Mouse (Mus musculus) ES-CJ7 (cell line): ENCODE measurements around the gene Krtap21-1.

ENCODE experiments used
- DNase-seq: peaks from one replicate; pipeline ENCODE4 v3.0.0; 2011; ENCODE audit warnings: low read depth, low spot score

Krtap21-1 gene

DNA sequence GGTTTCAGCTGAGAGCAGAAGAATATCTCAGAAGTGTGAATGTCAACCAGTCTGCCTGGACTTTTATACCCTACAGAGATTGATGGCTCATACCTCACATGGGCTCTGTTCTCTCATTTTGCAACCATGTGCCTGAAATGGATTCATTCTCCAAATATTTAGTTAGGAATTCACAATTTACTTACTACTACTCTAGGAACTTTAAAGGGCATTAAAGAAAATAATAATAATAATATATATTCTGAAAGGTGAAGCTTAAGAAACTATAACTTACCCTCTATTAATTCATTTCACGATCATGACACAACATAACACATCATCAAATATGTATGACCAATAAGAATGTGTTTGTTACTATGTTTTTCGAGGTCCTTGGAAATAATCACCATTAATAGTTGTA lies at the start of gene Krtap21-1:
Krtap21-1 (minus strand) TSS at position 101 of the 400 bp plus-strand sequence.
- no peak for DNase-seq

DNA sequence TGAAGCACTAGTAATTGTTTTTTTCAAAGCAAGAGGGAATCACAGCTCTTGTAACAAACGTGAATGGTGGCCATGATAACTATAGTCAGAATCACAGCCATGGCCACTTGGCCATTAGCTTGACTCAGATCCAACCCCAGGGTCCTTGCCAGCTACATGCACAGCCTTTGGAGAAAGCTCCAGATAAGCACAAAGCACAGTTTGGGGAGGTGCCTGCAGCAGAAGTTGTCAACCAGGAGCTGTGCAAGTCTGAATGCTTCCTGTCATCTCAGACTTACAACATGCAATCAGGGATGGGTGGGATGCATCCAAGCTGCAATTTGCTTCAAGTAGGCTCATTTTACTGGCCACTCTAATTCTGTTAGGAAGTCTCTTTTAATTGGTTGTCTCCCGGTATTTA lies 25.9 kb upstream of the Krtap21-1 start:
- no peak for DNase-seq

DNA sequence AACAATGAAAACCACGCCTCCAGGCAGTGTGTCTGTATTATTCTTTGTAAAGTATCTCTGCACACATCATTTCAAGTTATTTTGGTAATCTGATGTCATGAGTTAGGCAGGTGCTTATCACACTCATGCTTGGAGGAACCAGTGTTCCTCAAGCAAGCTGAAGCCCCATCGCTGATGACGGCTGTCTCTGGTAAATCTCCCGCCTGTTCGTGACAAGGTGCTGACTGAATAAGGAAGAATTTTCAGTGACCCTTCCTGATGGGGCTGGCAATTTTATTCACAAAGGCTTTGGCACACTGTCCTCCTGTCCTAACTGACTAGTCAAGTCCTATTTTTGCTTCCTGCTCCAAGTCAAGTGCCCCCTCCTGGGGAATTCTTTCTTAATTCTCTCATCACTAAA lies 21.6 kb upstream of the Krtap21-1 start:
- no peak for DNase-seq

DNA sequence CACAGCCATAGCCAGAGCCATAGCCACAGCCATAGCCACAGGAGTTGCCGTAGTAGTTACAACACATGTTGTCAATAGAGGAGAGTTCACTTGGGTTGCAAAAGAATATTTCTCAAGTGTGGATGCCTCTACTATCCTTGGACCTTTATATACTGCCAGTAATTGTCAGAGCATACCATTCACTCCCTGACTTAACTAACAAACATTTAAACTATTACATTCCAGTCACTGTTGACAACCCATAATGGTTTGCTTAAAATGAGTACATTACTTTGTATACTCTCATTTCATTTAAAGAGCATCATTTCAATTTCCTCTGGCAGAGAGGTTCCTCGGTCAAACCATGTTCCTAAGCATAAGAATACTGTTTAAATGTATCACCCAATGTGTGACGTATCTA lies 16.3 kb upstream of the Krtap21-1 start, which contains the start of gene Krtap6-2:
Krtap6-2 (minus strand) TSS at position 101 of the 400 bp plus-strand sequence.
- DNase-seq, result no peak

DNA sequence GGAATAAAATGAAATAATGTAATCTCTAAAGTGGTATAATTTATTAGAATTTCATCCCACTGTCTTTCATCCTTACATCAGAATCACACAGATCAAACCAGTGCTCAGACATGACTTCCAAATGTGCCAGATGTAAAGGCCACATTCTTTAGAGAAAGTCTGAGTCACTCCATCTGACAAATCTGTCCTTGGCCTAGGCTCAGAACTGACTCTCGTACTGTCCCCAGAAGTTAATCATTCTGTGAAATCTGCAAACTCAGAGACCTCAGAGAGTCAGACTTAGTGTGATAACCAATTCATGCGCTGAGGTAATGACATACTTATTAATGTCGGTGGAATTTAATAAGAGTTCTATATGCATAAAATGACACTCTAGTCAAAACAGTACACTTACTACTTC lies 12.6 kb upstream of the Krtap21-1 start:
- DNase-seq, result no peak

DNA sequence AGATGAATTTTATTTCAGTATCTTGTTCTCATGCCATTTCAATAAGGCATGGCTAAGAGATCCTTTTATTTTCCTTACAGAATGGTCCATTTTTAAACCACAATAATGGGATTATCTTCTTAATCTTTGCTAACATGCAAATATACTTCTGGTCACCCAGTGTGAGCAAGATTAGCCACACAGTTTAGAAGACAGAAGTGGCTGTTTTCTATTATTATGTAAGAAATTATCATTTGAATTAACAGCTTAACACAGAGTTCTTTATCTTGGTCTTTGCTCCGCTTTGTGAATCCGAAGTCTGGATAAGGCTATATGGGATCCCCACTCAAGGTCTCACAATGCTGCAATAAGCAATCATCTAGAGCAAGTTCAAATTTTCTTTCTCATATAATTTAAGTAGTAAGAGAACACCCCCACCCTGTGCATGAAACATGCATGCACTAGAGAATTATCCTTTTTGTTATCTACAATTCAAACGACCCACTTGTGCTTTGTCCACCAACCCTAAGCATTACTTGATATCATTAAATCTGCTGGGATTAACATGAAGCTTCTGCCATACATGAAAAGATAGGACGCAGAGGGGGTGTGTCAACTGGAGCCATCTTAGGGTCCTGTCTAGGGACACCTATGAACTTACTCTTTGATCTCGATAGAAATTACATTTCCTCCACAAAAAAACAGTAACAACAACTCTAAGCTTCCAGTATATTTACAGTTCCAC lies 6.8 kb upstream of the Krtap21-1 start:
- no peak for DNase-seq

DNA sequence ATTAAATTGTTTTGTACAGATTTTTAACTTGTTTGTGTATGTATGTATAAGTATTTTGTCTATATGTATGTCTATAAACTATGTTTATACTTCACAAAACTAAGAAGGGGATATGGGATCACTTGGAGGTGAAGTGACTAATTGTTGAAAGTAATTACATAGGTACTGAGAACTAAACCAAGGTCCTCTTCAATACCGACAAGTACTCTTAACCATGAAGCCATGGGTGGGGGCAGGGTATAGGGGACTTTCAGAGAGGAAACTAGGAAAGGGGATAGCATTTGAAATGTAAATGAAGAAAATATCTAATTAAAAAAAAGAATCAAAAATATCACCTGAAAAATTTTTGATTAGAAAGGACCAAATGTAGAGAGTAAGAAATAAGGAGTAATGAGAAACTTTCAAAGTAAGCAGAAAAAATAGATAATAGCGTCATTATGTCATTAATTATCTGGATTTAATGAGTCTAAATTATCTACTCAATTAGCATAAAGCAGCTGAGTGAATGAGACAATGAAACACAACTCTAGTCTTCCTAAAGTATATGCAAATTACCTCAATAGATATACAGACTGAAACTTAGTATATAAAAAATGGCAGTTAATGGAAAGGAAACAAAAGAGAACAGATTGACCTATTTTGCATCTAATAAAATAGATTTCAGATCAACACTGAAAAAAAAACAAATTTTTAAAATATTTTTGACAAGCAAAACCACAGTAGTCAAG lies 30.8 kb downstream of the Krtap21-1 start:
- DNase-seq, result no peak
